Mouse (Mus musculus) MEL (cell line): ENCODE data around the gene Tubg2.

ENCODE experiments used
- CHD1 ChIP-seq: IDR thresholded peaks from 2 replicates; pipeline ENCODE4 v1.6.1; 2012; ENCODE audit warnings: low read depth, mild to moderate bottlenecking, inconsistent platforms, low read length, improper control_type of control experiment
- CTCF ChIP-seq, 3 experiments: IDR thresholded peaks in 2 of 3; conservative IDR thresholded peaks in 1 of 3; 2 replicates each; pipeline ENCODE4 v1.5.1; 2011 to 2012; ENCODE audit warnings: low read length in 3 of 3, low read depth in 2 of 3, mild to moderate bottlenecking in 2 of 3, improper control_type of control experiment in 1 of 3, inconsistent platforms in 1 of 3, mixed read lengths in 1 of 3, moderate library complexity in 1 of 3; ENCODE audit not compliant: control insufficient read depth in 1 of 3, insufficient read depth in 1 of 3, poor library complexity in 1 of 3, severe bottlenecking in 1 of 3
- EP300 ChIP-seq, 2 experiments: IDR thresholded peaks; 2 replicates each; pipeline ENCODE4 v1.6.1; 2011; ENCODE audit warnings: improper control_type of control experiment in 2 of 2, low read length in 2 of 2, low read depth in 1 of 2, mild to moderate bottlenecking in 1 of 2
- POLR2A ChIP-seq, 2 experiments: IDR thresholded peaks; 2 replicates each; pipeline ENCODE4 v1.6.1; 2011 to 2012; ENCODE audit warnings: low read length in 2 of 2, mild to moderate bottlenecking in 2 of 2, control low read depth in 1 of 2, improper control_type of control experiment in 1 of 2, low read depth in 1 of 2, moderate library complexity in 1 of 2; ENCODE audit not compliant: control insufficient read depth in 1 of 2, insufficient read depth in 1 of 2, poor library complexity in 1 of 2
- SMC3 ChIP-seq: IDR thresholded peaks from 2 replicates; pipeline ENCODE4 v1.6.1; 2011; ENCODE audit warnings: low read depth, low read length, improper control_type of control experiment
- TAL1 ChIP-seq: IDR thresholded peaks from 2 replicates; pipeline ENCODE4 v1.6.1; 2012; ENCODE audit warnings: mild to moderate bottlenecking, inconsistent platforms, low read length, moderate library complexity, mixed read lengths
- USF1 ChIP-seq: IDR thresholded peaks from 2 replicates; pipeline ENCODE4 v1.6.1; 2014; ENCODE audit warnings: low read depth, mild to moderate bottlenecking, inconsistent platforms, low read length, improper control_type of control experiment, moderate library complexity
- ZKSCAN1 ChIP-seq: IDR thresholded peaks from 2 replicates; pipeline ENCODE4 v1.6.1; 2012; ENCODE audit warnings: low read depth, mild to moderate bottlenecking, inconsistent platforms, low read length, improper control_type of control experiment, moderate library complexity

DNA sequence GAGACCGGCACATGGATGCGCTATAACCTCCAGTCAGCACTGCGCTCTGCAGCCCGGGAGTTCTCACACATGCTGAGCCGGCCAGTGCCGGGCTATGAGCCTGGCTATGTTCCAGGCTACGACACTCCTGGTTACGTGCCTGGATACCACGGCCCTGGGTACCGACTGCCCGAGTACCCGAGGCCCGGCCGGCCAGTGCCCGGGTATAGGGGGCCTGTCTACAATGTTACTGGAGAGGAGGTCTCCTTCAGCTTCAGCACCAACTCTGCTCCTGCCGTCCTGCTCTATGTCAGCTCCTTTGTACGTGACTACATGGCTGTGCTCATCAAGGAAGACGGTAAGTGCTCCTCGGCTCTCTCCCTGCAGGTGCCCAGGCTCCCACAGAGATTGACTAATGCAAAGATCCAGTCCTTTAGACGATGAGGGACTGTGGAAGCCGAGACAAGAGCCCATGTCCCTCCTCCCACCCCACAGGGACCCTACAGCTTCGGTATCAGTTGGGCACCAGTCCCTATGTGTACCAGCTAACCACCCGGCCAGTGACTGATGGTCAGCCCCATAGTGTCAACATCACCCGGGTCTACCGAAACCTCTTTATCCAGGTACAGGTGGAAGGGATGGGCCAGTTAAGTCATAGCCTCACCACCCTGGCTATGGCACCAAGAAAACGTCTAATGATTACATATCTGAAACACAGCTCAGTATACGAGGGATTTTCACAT, 31.0 kb downstream of the Tubg2 start:
- no peak for TF ChIP-seq CTCF (IDR thresholded peaks at IDR 0.05 in 2 of 3, conservative IDR thresholded peaks at IDR 0.05 in 1 of 3; ENCODE audit: control insufficient read depth in 1 of 3, insufficient read depth in 1 of 3, low read depth in 2 of 3, low read length in 3 of 3, poor library complexity in 1 of 3, severe bottlenecking in 1 of 3)
- no peak for TF ChIP-seq POLR2A (IDR thresholded peaks at IDR 0.05; ENCODE audit: control insufficient read depth in 1 of 2, insufficient read depth in 1 of 2, low read depth in 1 of 2, low read length in 2 of 2, poor library complexity in 1 of 2)
- TF ChIP-seq EP300 (IDR thresholded peaks at IDR 0.05; ENCODE audit: low read depth in 1 of 2, low read length in 2 of 2) = no peak
- TF ChIP-seq TAL1 = no peak
- no peak for TF ChIP-seq CHD1
- no peak for TF ChIP-seq USF1
- no peak for TF ChIP-seq ZKSCAN1
- no peak for TF ChIP-seq SMC3
